Mouse (Mus musculus): ENCODE measurements around the gene Csrp1.

Gene Csrp1

GRCm38 (mm10) chr1:135731897-135732684, 12.2 kb downstream of the Csrp1 start:
- no peak for DNase-seq (ENCODE audit: low read depth, low spot score)

DNA sequence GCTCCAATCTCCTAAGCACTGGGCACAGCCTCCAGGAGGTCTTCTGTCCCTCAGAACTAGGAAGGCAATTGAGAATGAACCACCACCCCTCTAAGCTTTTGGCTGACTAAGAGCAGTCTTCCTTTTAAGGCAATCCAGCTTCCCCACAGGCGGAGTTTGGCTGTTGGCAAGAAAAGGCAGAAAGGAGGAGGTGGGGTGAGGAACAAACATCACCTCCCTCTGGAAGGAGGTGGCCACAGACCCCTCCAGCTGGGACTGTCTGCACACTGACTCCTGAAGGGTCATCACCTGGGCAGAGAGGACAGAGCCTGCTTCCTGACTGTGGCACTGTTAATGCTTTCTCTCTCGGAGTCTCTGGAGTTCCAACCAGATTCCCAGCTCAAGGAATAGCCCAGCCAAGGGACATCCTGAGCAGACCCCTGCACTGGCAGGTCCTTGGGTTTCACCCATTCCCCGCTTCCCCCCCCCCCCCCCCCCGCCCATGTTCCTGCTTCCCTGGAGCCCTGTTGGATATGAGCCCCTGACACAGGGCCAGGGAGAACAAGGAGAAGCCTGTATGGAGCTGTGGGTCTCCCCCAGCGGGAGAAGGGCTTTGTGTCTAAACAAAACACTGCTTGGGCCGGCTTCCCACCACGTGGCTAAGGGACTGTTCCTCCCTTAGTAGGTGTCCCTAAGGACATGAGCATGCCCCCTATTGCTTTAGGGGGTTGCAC, 14.5 kb downstream of the Csrp1 start:
- no peak for DNase-seq (ENCODE audit: low read depth, low spot score)

DNA sequence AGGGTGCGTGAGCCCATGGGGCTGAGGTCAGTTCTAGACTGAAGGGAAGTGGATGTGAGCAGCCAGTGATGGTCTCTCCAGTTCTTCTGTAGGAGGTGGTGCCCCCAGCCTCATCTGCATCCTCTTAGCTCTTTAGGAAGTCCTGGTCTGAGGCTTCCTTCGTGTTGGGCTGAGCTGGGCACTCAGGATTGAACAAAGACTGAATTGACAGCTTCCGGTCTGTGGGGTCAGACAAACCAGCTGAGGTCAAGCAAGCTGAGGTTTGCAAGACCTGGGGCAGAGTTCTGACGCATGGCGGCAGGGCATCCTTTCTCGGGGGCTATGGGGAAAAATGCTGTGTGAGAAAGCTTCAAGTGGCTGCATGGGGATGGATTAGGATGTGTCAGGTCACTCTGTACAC, 15.6 kb downstream of the Csrp1 start:
- no peak for DNase-seq (ENCODE audit: low read depth, low spot score)

- no peak for DNase-seq (ENCODE audit: low read depth, low spot score)
Observed at GRCm38 (mm10) chr1:135744987-135745386, 25.1 kb downstream of the Csrp1 start.

DNA sequence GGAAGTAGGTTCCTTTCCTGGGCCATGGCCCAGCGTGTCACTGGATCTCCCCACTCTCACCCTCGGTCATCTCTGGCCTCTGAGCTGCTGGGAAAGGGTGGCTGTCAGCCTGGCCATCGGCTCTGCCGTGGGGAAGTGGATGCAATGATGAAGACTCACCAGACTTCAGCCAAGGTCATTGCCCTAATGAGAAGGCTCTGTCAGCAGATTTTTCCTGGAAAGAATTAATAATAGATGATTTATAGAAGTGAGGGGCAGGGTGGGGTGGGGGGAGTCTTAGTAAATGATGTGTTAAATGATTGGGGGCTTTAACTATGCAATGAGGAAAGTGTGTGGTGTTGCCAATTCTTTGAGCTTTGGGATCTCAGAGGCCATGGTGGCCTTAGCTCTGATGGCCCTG, 26.4 kb downstream of the Csrp1 start:
- DNase-seq (ENCODE audit: low read depth, low spot score), result no peak

DNA sequence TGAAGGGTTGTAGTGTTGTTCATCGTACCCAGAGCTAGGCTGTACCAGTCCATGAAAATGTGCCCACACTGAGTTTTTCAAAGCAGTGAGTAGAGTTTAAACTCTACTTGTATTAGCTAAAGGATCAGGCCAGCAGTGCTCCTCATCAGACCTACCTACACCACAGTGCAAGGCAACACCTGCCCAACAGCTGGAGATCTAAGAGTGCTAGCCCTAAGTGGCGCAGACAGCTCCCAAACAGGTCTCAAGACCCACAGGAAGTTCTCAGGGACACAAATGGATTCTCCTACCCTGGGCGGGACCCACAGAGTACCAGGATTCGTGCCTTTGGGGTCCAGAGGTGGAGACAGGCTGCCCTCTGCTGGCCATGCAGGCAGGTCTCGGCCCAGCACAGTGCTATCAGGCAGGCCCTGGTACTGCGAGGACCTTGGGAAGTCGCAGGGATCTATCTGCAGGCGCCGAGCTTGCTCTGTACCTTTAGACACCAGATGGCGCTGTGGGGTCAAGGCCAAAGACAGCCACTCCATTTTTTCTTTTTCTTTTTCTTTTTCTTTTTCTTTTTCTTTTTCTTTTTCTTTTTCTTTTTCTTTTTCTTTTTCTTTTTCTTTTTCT, 33.0 kb downstream of the Csrp1 start:
- peak; percentile 71 for DNase-seq (ENCODE audit: low read depth, low spot score)

- DNase-seq (ENCODE audit: low read depth, low spot score), result no peak
Observed at GRCm38 (mm10) chr1:135755287-135755686, 35.4 kb downstream of the Csrp1 start.

GRCm38 (mm10) chr1:135755913-135756312, 36.1 kb downstream of the Csrp1 start:
- no peak for DNase-seq (ENCODE audit: low read depth, low spot score)

DNA sequence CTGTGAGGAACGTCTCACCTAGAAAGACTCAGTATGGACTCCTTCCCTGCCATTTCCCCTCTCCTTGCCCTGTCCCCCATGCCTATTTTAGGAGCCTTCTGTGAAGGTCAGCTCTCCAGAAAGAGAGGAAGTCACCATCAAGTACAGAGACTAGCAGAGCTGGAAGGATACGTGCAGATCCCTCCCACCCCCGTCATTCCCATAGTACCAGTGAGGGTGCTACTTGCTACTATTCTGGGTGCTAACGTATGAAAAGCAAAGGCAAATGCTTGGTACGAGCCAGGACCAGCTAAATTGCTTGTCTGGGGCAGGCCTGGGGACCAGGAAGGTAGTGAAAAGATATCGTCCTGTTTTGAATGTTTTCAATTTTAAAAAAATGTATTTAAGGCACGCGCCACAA, 37.4 kb downstream of the Csrp1 start:
- DNase-seq (ENCODE audit: low read depth, low spot score), result no peak

DNA sequence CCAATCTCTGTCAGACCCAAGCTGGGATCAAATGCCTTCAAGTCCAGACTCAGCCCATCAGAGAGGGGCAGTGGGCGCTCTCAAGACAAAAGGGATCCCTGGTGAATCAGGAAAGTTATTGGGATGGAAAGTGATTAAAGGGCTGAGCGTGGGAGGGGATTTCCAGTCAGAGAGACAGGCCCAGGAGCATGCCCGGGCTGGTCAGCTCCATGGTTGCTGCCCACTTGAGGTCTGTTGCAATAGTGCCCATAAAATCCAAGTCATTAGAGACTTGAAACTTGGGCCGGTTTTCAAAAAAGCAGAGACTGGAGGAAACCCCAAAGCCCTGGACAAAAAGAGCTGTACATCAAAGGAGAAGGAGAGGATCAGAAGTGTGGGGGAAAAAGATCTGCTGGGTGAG, 39.8 kb downstream of the Csrp1 start:
- no peak for DNase-seq (ENCODE audit: low read depth, low spot score)

DNA sequence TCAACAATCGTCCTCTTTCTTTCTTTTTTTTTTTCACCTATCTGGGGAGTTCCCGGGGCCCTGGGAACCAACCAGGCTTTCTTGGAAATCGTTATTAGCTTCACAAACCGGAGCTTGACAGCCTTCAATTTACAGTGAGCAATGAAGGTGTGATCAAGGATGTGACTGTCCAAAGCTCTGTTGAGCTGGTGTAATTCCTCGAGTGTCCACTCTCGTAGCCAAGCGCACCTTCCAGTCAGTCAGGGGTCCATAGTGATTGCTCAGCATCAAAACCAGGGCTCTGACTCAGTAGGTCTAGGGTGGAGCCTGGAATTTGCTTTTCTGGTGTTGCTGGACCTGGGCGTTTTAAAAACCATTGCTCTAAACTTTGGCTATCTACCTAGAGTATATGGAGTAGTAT, 40.4 kb downstream of the Csrp1 start:
- DNase-seq (ENCODE audit: low read depth, low spot score), result no peak

DNA sequence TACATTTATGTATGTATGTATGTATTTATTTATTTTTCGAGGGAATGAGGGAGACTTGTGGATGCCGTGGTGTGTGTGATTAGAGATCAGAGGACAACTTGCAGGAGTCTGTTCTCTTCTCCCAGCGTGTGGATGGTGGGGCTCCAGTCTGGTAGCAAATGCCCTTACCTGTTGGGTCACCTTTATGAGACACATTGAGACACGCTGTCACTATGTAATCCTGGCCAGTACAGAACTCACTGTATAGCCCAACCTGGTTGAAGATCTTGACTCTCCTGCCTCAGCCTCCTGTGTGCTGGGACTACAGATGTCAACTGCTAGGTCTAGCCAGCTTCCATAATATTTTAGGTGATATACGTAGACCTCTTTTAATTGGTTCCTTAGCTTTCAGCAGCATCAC, 41.9 kb downstream of the Csrp1 start:
- no peak for DNase-seq (ENCODE audit: low read depth, low spot score)

- DNase-seq (ENCODE audit: low read depth, low spot score), result no peak
Observed at GRCm38 (mm10) chr1:135763503-135764205, 43.8 kb downstream of the Csrp1 start.

DNA sequence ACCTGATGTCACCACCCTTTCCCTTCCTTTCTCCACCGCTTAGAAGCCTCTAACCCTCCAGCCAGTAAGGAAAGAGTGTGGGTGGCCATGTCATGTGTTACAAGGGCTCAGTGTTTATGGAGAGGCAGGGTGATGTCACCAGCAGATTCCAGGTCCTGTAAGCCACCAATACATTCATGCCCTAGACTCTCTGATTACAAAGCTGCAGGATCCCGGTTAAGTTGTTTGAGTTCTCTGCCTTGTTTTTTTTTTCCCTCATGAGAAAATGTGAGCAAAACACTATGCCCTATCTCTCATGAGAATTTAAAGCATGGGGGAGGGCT, 44.3 kb downstream of the Csrp1 start:
- DNase-seq (ENCODE audit: low read depth, low spot score), result no peak

DNA sequence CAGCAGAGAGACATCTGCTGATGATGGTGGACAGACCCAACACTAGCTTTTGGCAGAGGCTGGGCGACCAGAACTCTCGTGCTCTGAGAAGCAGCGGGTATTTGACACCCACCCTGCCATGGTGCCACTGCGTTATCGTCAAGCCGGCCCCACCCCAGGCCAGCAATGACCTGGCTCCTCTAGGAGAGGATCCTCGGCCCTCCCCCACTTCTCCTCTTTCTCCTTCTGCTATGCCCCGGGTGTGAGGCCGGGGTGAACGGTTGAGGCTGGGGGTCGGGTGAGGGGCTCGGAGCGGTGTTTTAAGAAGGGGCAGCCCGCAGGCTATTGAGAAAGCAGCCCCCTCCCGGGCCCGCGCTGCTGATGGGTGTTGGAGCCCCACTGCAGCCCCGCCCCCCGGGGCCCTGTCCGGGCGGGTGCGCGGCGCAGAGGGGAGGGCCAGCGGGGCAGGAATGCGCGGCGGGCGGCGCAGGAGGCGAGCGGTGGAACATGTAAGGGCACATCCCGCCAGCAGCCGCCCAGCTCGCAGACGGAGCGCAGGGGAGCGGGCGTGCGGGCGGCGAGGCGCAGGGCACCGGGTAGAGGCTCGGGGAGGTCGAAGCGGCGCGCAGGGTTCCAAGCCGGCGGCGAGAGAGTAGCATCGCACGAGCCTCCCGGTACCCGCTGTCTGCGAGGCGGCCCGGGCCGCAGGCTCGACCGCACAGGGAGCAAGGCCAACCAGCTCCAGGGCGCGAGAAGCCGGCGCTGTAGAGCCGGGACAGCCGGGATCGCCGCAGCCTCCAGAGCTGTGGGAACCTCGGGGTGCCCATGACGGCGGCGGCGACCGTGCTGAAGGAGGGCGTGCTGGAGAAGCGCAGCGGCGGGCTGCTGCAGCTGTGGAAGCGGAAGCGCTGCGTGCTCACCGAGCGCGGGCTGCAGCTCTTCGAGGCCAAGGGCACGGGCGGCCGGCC, 46.1 kb downstream of the Csrp1 start, which contains the start of gene Phlda3:
Phlda3 (plus strand) TSS at position 475 of the 947 bp plus-strand sequence.
- no peak for DNase-seq (ENCODE audit: low read depth, low spot score)

DNA sequence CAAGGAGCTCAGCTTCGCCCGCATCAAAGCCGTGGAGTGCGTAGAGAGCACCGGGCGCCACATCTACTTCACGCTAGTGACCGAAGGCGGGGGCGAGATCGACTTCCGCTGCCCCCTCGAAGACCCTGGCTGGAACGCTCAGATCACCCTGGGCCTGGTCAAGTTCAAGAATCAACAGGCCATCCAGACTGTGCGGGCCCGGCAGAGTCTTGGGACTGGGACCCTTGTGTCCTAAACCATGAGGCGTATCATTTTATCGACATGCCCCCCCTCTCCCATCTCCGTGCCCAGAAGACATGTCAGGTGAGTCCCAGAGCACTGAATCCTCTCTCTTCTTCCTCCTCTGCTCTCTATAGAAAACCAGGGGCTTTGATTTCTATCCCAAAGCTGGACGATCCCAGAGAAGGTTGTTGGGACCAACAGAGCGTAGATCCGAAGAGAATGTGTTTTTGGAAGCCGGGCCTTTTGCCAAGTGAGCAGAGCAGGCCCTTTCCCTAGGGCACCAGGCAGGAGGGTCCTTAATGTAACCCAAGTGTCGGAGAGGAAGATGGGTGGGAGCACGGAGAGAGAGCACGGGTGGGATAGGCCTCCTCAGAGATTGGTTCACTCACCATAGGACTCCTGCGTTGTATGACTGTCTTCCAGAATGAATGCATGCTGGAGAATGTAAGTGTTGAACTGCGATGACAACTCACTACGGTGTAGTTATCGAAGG, 46.9 kb downstream of the Csrp1 start:
- no peak for DNase-seq (ENCODE audit: low read depth, low spot score)

- DNase-seq (ENCODE audit: low read depth, low spot score), result no peak
Observed at GRCm38 (mm10) chr1:135767324-135767890, 47.5 kb downstream of the Csrp1 start.

DNA sequence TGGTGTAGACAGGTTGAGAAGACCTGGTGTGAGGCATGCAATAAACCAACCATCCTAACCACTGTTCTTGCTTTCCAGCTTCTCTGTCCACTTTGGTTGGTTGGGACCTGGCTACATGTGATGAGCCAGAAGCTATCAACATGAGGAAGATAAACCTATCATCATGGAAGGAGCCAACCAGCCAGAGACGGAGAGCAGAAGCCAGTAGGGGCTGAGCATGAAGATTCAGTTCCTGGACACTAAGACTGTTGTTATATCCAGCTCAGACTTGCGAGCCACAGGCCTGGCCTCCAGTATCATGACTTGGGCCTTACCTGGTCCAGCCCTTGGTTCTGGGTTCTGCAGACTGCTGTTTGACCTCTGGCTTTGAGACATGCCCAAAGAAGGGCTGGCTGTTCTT, 48.5 kb downstream of the Csrp1 start:
- no peak for DNase-seq (ENCODE audit: low read depth, low spot score)

GRCm38 (mm10) chr1:135770237-135770636, 50.4 kb downstream of the Csrp1 start:
- DNase-seq (ENCODE audit: low read depth, low spot score), result no peak
